ENCODE assay signal across 8 mouse cellular contexts in genomic region chr13:113034950-113035421, GRCm38 (mm10). TPM values are rescaled to one million over a fixed set of nuclear protein-coding genes. Genes with fewer than 3 reads are reported as not detected.
DNase-seq lines count a peak whose midpoint lies in the region; ATAC-seq lines count a peak whose summit lies in the region.

Cdc20b (plus strand) TSS chr13:113035111.

- peak; percentile 13 for DNase-seq in layer of hippocampus, adult 11-12 months (ENCODE audit: low spot score)
- DNase-seq in layer of hippocampus, adult 9-11 months, result no peak
- DNase-seq in cerebellum, postnatal 25 days, result peak; percentile 58 to 69
- peak; percentile 38 for DNase-seq in gastrocnemius, postnatal 14 days
- peak; percentile 46 to 75 for DNase-seq in spleen, postnatal 4 days (ENCODE audit: low spot score in 2 of 2)

- H3K27me3 ChIP-seq in liver, embryonic 12.5 days (replicated peaks), result peaks cover 78% of the 10 kb centered on the region

- intact Hi-C loops in gastrocnemius, postnatal 14 days (cut with DNase I; ENCODE audit: low total_unique reads), result no loop called here

- WGBS in liver, embryonic 12.5 days (ENCODE audit: insufficient replicate concordance), result under 1% methylated on average over 46 of the region's 46 CpGs

- peak within 1 kb of the TSS; percentile 61 for H3K4me3 ChIP-seq in liver, embryonic 12.5 days

- H3K36me3 ChIP-seq in liver, embryonic 12.5 days, result no peaks in the 10 kb centered on the region

- H3K4me1 ChIP-seq in liver, embryonic 12.5 days, result peaks cover 27% of the 10 kb centered on the region

- no peak within 1 kb of the TSS for H3K27ac ChIP-seq in liver, embryonic 12.5 days

- no peaks in the 10 kb centered on the region for H3K9me3 ChIP-seq in liver, embryonic 12.5 days (replicated peaks)

- peak within 1 kb of the TSS; percentile 91 for H3K4me2 ChIP-seq in liver, embryonic 12.5 days

- peak; percentile 75 for ATAC-seq in inflammation-experienced regulatory T-cells, adult 6 months
- peak; percentile 75 for ATAC-seq in liver, embryonic 12.5 days
- ATAC-seq in monocyte, adult 5-6 weeks (replicated peaks; ENCODE audit: insufficient number of reproducible peaks, low FRiP score, low TSS enrichment, poor library complexity, severe bottlenecking), result peak; percentile 14; the same call in 1 of the 2 replicates

- peak within 1 kb of the TSS; percentile 41; the same call in 1 of the 2 replicates for H3K9ac ChIP-seq in liver, embryonic 12.5 days

RNA-seq across cellular contexts. Expression of gene Cdc20b, which starts in this region (rescaled TPM):
- not detected for total RNA-seq in gastrocnemius, postnatal 14 days (2021)
- polyA plus RNA-seq in inflammation-experienced regulatory T-cells, adult 6 months (2017; shearing (Covaris generic)), result not detected
- not detected in 2 replicates for polyA plus RNA-seq in liver, embryonic 12.5 days (2016; fragmentation: Nextera tagmentation; extraction: Ambion mirVana)
- 1.0 to 11.5 TPM (median 6.1 TPM) in 3 replicates for total RNA-seq in monocyte, adult 5-6 weeks (2017)

Comparison
In these comparisons a context has a peak if more than half of its experiments do, and no peak if none do; other contexts are left out.
1. Peak in DNase-seq in gastrocnemius, postnatal 14 days; RNA of the gene not detected or under 1 TPM.
2. Peak in ATAC-seq in inflammation-experienced regulatory T-cells, adult 6 months; RNA of the gene not detected or under 1 TPM.
3. Peak in ATAC-seq, H3K4me3 ChIP-seq, H3K9ac ChIP-seq and H3K4me2 ChIP-seq in liver, embryonic 12.5 days; RNA of the gene not detected or under 1 TPM.
4. ATAC-seq: peak in every context shown above with its lines; median percentile 75 in inflammation-experienced regulatory T-cells, adult 6 months; 75 in liver, embryonic 12.5 days; 14 in monocyte, adult 5-6 weeks.